Mouse (Mus musculus): Measurements from ENCODE around the gene Cacna1c.

DNA sequence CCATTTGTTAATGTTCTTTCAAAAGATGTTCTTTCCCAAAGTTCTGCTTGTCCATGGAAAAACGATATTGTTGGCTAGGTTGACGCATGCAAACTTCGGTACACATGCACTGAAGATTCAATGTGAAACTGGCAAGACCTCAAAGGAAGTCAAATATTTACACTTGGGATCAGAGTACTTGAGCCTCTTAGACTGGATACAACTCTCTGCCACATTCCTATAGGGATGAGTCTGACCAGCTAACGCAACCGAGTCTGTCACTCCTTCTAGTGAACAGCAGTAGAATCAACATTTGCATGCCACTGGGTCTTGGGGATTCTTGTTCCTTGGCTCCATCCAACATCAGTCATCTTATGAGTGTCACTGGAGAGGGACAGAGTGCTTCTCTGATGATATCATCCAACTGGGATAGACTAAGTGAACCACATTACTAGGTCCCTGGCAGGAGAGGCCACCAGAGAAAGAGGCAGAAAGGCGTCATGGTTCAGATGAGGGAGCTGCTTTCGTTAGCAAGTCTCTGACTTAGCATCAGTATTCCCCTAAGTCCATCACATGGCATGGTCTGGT is 241.1 kb downstream of the Cacna1c start:
- TF ChIP-seq CTCF (IDR thresholded peaks at IDR 0.05; ENCODE audit: borderline replicate concordance, insufficient read depth, low read depth, low read length) (no peak), POLR2A (IDR thresholded peaks at IDR 0.05; ENCODE audit: borderline replicate concordance, insufficient read depth, low read length) (no peak)
